Mouse (Mus musculus) kidney, adult 9 months (tissue): Measurements from ENCODE around the gene Carmil1.

Experiments used
- DNase-seq: peaks from one replicate; pipeline ENCODE4 v3.0.0; 2022

Gene Carmil1

GRCm38 (mm10) chr13:24280439-24281431 is at the start of gene Carmil1:
TSS of gene Carmil1 (minus strand) at chr13:24280795.
- DNase-seq: peak; percentile 88

DNA sequence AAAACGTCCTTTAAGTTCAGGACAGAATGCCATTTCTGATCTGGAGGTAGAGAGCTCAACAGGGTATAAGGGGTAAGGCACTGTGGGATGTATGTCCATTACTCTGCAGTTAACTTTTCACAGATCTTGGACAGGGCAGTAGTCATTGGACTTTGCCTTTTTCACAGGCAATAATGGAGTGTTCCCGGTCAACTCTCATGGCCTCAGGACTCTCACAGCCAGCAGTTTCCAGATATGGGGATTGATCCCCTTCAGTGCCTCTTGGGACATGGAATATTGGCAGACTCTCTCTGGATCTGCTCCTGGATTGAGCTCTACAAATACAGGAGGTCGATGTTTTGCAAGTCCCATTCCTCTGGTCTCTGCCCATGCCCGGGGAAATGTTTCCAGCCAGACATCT is 49.5 kb upstream of the Carmil1 start:
- DNase-seq: peak; percentile 74

GRCm38 (mm10) chr13:24328036-24328817 is 47.6 kb upstream of the Carmil1 start:
- no peak for DNase-seq

DNA sequence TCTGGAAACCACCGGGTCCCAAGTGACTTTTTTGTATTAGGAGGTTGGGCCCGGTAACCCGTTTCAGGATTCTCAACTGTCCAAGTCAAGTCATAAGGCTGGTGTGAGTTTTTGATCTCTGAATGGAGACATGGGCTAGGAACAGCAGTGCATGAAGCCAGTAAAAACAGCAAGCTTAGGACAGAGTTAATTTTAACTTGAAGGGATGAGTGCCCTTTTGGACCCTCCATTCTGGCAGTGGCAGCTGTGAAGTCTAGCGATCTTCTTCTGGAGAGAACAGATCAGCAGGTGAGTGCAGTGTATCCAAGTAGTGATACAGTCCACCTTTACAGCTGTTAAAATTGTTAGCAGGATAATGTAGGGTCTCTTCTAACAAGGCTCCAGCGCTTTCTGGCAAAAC is 46.6 kb upstream of the Carmil1 start, which contains the start of gene Cmah:
Gene Cmah, plus strand, starts transcription at position 204 of the 400 bp plus-strand sequence.
- DNase-seq: peak; percentile 89

DNA sequence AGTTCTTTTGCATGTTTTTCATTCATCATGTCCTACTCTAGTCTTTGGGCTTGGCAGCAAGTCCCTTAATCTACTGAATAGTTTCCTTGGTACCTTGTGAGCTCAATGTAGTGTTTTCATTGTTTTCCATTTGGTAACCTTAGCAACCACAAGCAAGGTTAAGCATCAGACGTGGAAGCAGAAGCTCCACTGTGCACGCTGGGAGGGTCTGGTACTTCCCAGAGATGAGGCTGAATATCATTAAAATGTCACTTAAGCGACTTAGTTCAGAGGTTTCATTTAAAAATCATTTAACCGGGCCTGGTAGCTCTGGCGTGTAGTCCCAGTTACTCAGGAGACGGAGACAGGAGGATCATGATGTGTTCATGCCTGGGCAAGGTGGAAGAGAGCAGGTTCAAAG is 40.7 kb upstream of the Carmil1 start:
- no peak for DNase-seq

DNA sequence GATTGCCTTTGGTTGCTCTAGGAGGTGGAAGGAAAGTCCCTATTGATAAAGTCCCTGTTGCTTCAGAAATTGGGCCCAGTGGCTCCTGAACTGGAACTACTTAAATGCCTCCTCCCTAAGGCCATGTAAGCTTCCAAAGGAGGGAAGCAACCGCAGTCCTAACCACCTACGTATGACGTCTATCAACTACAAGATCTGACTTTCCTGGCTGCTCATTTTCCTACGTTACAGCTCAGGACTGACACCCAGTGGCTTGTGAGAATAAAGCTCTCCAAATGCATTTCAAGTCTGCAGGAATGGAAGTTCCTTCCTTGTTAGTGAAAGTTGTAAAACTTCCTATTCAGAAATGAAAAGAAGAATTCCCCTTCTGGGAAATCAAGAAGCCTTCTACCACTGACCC is 38.0 kb upstream of the Carmil1 start:
- DNase-seq: peak; percentile 39

- DNase-seq: no peak
Observed at GRCm38 (mm10) chr13:24316563-24316962, 36.0 kb upstream of the Carmil1 start.

DNA sequence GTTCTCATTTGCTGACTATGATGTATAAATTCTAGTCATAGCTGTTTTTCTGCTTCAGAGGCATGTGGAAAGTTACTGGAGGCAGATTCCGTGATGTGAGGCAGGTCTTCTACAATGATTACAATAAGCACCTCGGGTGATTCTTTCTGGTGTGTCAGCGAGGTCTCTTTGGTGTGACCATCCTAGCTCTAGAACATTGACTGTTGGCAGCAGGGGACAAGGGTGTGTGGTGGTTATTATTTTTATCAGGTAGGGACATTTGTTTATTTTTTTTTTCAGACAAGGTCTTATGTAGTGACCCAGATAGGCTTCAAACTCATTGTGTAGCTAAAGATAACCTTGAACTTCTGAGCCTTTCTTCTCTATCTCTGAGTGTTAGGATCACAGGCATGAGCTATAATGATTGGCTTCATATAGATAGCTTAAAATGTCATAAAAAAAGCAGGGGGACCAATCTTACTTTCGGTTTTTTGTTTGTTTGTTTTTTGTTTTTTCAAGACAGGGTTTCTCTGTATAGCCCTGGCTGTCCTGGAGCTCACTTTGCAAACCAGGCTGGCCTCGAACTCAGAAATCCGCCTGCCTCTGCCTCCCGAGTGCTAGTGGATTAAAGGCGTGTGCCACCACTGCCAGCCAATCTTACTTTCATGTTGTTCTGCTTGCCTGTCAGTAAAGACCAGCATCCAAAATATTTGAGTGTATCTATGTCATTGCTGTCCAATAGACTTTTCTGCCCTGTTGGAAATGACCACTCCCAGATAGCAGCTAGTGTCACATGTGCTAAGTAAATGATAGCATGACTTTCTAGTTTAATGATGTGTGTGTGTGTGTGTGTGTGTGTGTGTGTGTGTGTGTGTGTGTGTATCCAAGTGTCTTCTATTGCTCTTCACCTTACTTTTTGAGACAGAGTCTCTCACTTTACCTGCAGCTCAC is 30.7 kb upstream of the Carmil1 start:
- no peak for DNase-seq

DNA sequence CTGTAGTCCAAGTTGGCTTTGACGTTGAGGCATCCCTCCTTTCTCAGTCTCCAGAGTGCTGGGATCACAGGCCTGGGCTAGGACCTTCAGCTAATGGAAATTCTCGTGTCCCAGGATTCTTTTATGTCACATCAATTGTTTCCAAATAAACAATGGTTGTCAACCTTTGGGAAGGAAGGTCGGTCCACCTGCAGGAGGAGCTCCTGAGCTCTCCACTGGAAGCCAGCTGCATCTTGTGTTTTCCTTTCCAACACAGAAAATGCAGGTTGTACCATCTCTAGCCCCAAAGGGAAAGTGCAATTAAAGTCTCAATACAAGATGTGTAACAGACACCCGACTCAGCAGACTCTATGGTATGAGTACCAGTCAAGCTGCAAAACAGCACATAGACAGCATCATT is 25.7 kb upstream of the Carmil1 start:
- DNase-seq: no peak

DNA sequence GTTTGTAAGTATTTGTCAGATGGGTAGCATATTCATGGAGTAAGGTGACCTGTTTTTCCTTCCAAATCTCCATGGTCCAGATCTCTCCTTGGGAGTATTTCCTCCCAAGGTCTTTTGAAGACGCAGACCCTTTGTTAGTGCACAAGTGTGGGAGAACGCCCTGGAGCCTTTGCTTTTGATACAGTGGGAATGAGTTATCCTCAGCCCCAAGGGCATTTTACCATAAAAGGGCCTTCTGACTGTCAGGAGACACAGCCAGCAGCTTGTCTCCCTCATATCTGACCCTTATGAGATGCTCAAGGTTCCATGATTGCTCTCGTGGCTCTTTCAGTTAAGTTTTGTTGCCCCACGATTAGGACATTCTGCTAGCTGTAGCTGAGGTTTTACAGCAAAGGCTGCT is 24.9 kb upstream of the Carmil1 start:
- DNase-seq: no peak

DNA sequence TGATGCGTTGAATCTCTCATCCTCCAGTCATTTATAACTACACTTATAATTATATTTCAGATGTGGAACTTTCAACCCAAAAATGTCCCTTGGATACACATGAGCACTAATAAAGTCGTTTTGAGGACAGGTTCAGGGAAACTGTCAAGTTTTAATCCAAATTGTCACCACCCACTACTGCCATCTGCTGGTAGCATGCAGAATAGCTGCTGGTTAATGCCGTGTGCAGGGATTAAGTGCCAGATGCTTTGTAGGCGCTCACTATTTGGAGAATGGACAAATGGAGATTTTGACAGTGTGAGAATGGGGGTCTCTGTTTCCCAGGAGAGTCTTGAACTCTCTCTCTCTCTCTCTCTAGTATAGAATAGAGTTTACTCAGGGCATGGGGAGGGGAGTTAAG is 16.7 kb upstream of the Carmil1 start:
- peak; percentile 38 for DNase-seq

GRCm38 (mm10) chr13:24287381-24287780 is 6.8 kb upstream of the Carmil1 start:
- DNase-seq: peak; percentile 66

GRCm38 (mm10) chr13:24279762-24280438 is 695 bp downstream of the Carmil1 start:
- DNase-seq: peak; percentile 86

DNA sequence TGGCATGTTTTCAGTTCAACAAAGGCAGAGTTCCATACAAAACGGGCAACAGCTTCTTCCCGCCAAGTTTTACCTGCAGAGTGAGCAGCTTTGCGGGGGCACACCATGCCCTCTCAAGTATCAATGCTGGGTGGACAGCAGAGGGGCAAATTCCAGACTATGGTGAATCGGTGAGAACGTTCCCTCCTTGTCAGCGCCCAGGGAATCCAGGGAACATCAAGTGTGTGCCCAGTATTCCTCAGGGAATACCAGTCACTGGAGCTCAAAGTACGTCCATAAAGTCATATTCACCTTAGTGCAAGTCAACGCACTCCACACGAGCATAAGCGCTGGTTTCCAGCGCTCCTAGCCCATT is 1.2 kb downstream of the Carmil1 start:
- no peak for DNase-seq

GRCm38 (mm10) chr13:24272740-24273377 is 7.7 kb downstream of the Carmil1 start:
- DNase-seq: no peak

- no peak for DNase-seq
Observed at GRCm38 (mm10) chr13:24269100-24269465, 11.5 kb downstream of the Carmil1 start.

DNA sequence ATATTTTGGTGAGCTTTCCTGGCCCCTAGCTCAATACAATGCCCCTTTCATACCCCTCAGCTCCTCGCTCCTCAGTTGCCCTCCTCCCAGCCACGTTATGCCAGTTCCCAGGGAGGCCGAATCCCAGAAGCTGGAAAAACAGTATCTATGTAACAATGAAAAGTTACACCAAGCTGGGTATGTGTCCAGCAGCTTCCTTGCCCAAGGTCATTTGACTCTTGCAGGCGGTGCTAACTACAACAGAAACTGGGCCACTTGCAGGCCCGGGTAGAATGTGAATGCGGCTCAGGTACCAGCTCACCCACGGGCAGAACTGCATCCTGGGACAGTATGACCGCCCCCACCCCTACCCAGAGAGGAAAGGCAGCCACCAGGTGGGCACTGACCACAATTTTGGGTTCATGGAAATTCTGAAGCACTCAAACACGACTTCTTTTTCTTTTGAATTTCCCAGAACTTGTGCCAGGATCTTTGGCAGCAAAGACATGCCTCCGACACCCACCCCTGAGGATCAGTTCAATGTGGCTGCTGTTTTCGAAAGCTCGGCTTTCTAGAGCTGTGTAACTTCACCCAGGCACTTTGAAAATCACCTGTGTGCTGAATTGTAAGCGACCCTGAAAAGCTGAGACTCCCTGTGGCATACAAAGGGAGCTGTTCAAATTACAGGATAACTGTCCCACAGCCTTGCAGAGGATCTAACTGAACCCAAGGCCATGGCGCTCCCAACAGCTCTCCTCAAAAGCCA is 12.1 kb downstream of the Carmil1 start:
- no peak for DNase-seq

DNA sequence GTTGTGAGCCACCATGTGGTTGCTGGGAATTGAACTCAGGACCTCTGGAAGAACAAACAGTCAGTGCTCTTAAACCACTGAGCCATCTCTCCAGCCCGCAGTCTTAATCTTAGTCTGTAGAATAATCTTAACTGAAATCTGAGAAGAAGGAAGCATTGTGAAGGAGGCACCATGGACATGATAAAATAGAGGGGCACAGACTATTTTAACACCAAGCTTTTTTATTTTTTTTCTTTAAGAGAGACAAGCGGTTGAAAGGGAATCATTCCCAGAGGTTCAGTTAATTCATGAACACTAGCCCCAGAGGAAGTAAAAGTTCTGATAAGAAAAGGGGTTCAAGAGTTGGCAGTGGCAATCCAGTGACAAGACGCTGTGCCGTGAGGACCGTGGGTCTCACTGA is 15.8 kb downstream of the Carmil1 start:
- DNase-seq: no peak

- no peak for DNase-seq
Observed at GRCm38 (mm10) chr13:24263560-24263959, 17.0 kb downstream of the Carmil1 start.

GRCm38 (mm10) chr13:24260751-24261591 is 19.6 kb downstream of the Carmil1 start:
- no peak for DNase-seq
